Mouse (Mus musculus) heart, adult 8-10 months (tissue): ENCODE measurements around the gene Krtap12-1. TPM values are rescaled to one million over a fixed set of nuclear protein-coding genes. Genes with fewer than 3 reads are reported as not detected.
"Not testable (repeated sequence)": the region's sequence is repeated elsewhere in the genome, so short reads cannot be mapped to it uniquely, and the experiment has no call there.

Source experiments
- DNase-seq: peaks from one replicate; pipeline ENCODE4 v3.0.0; 2022; ENCODE audit warnings: low spot score
- total RNA-seq, 4 experiments: library from RNA; stranded (reverse); gene quantifications; 2 replicates each; pipeline ENCODE4 v1.2.4; 2022

Gene Krtap12-1
- not detected for total RNA-seq

DNA sequence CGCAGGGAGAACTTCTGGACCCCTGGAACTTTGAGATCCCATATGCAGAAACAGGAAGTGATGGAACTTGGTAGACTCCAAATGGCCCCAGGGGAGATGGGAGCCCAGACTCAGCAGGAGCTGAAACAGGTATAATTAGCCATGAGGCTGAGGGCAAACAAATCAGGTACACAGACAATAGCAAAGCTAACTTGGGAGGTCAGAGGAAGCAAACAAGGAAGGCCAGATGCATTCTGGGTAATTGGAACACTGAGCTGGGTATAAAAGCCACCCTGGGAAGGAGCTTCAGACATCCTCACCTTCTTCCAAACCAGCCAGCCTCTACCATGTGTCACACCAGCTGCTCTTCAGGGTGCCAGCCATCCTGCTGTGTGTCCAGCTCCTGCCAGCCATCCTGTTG lies at the start of gene Krtap12-1:
Krtap12-1 (plus strand) TSS at position 301 of the 400 bp plus-strand sequence.
- not testable (repeated sequence) for DNase-seq

DNA sequence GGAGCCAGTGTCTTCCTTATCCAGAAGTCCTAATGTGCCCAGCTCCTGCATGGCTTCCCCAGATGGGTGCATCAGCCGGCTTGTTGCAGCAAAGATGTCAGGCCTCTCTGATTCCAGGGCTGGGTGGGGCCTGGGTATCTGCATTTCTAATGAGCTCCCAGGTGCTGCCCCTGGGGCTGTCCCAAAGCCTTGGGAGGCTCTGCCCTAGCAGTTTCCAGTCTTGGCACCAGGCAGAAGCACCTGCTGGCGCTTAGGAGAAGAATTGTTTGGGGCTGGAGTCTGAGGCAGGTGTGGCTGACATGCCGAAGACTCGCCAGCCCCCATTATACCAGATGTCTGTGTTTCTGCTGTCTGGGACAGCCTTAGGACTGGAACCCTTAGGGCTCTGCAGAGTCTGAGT lies 49.7 kb upstream of the Krtap12-1 start:
- no peak for DNase-seq

DNA sequence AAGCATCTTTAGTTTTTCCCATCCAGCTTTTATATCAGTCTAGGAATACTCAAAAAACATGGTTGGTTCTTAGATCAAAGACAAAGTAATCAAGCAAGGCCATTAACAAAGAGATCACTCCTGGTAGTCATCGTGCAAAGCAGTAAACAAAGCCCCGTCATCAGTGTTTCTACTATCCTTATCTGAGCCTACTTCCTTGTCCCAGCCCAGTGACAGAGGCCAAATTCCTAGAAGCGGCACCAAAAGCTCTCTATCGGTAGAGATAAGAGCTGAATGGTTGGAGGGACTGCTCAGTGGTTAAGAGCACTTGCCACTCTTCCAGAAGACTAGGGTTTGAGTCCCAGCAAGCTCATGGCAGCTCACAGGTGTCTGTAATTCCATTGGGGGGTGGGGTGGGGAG lies 48.9 kb upstream of the Krtap12-1 start:
- no peak for DNase-seq

- DNase-seq, result no peak
Observed at GRCm38 (mm10) chr10:77673765-77674164, 46.6 kb upstream of the Krtap12-1 start.

DNA sequence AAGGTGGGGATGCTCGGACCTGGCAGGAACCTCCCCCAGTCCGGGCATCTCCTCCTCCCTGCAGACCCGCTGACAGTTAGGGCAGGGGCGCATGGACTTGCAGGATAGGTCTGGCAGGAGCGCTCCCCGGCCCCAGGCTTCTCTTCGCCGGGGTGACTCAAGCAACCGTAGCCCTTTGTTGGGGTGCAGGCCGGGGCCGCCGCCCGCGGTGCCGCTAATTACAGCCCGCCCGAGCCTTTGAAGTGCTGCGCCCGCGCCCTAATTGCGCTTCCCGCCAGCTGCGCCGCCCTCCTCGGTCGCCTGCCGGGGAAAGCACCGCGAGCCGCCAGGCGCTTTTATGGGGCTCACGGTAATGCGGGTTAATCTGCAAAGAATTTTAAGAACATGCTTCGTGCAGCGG lies 42.8 kb upstream of the Krtap12-1 start:
- no peak for DNase-seq

- DNase-seq, result no peak
Observed at GRCm38 (mm10) chr10:77682994-77683393, 37.4 kb upstream of the Krtap12-1 start.

- DNase-seq, result no peak
Observed at GRCm38 (mm10) chr10:77684181-77684580, 36.2 kb upstream of the Krtap12-1 start.

- DNase-seq, result peak; percentile 15
Observed at GRCm38 (mm10) chr10:77685895-77686664, 34.3 kb upstream of the Krtap12-1 start, which contains the start of gene Tspear. TSS of gene Tspear (plus strand) at chr10:77686569.

DNA sequence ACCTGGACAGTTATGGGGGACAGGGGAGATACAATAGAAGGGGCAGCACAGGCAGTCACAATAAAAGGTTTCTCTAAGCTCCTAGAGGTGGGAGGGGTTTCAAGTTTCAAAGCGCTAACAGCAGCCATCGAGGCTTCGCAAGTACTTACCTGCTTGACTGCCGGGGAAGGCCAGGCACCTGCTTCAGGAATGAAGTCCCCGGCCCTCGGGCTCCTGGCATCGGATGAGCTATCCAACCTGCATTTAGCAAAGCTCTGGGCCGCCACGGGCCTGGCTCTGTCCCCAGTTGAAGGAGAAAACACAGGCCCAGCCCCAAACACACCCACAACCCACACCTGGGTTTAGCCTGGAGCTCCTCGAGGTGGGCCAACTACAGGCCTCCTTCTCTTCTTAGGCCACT lies 33.4 kb upstream of the Krtap12-1 start:
- DNase-seq, result no peak

DNA sequence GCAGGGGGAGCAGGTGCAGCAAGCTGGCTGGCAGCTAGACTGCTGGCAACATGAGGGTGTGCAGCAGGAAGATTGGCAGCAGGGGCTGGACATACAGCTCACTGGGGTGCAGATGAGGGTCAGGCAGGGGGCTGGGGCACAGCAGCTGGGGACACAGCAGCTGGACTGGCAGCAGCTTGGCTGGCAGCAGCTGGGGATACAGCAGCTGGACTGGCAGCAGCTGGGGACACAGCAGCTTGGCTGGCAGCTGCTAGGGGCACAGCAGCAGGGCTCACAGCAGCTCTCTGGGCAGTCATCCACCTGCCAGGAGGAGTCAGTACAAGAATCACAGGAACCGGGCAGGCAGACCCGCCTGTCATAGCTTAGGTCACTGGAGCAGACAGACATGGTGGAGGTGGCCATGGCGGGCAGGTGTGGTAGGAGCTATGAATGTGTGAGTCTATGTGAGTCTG lies 30.0 kb upstream of the Krtap12-1 start, which contains the start of gene Gm19402:
Gm19402 (minus strand) TSS at position 402 of the 452 bp plus-strand sequence.
- DNase-seq, result not testable (repeated sequence)

DNA sequence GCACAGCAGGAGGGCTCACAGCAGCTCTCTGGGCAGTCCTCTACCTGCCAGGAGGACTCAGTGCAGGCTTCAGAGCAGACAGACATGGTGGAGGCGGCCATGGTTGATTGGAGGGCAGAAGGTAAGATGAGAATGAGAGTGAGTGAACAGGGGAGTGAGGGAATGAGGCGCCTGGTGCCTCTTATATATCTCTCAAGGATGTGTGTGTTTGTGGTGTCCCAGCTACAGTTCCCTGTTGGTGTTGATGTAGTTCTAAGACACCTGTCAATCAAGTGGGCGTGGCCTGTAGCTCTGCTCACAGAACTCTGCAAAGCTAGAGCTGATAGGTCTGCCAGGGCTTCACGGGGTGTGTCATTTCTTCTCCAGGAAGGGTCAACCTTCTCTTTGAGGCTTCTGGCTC lies 23.3 kb upstream of the Krtap12-1 start, which contains the start of gene Gm9508:
Gm9508 (minus strand) TSS at position 101 of the 400 bp plus-strand sequence.
- no peak for DNase-seq

DNA sequence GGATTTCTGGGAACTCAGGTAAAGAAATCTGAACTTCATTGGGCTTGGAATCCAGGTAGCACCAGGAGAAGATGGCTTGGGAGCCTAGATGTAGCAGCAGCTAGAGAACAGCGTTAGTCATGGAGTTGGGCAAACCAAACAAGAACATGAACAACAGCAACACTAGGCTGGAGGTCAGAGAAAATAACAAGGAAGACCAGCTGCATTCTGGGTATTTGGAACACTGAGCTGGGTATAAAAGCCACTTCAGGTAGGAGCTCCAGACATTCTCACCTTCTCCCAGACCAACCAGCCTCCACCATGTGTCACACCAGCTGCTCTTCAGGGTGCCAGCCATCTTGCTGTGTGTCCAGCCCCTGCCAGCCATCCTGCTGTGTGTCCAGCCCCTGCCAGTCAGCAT lies 14.1 kb upstream of the Krtap12-1 start, which contains the start of gene Gm10272:
Gm10272 (plus strand) TSS at position 301 of the 400 bp plus-strand sequence.
- DNase-seq, result no peak

- no peak for DNase-seq
Observed at GRCm38 (mm10) chr10:77709831-77710230, 10.6 kb upstream of the Krtap12-1 start.

- not testable (repeated sequence) for DNase-seq
Observed at GRCm38 (mm10) chr10:77711157-77711556, 9.2 kb upstream of the Krtap12-1 start, which contains the start of gene Gm10024. TSS of gene Gm10024 (plus strand) at chr10:77711457.

DNA sequence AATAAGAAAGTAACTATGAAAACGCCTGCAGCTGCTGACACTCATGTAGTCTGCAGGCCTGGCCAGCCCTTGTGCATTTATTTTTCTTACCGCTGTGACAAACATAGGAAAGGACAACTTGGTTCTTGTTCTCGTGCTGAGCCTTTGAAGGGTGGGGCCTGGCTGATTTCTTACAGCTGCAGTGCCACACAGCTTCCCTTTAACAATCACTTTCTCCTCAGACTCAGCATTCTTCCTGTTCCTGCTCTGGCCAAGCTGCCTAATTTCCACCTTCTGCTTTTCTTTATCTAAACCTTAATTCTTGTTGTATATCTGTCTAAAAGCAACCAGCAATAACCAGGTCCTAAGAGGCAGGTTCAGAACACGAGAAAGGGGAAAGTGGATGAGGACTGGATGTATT lies 6.7 kb upstream of the Krtap12-1 start:
- DNase-seq, result no peak

DNA sequence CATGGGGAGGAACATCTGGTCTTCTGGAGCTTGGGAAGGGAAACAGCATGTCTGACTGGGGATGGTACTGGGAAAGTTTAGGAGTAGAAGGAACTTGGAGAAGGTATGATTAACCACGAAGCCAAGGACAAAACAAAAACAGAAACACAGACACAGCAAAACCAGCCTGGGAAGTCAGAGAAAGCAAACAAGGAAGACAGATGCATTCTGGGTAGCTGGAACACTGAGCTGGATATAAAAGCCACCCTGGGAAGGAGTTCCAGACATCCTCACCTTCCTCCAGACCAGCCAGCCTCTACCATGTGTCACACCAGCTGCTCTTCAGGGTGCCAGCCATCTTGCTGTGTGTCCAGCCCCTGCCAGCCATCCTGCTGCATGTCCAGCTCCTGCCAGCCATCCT lies 4.9 kb upstream of the Krtap12-1 start, which contains the start of gene Gm10142:
Gm10142 (plus strand) TSS at position 301 of the 400 bp plus-strand sequence.
- DNase-seq, result no peak

- no peak for DNase-seq
Observed at GRCm38 (mm10) chr10:77724855-77725254, 4.5 kb downstream of the Krtap12-1 start.

DNA sequence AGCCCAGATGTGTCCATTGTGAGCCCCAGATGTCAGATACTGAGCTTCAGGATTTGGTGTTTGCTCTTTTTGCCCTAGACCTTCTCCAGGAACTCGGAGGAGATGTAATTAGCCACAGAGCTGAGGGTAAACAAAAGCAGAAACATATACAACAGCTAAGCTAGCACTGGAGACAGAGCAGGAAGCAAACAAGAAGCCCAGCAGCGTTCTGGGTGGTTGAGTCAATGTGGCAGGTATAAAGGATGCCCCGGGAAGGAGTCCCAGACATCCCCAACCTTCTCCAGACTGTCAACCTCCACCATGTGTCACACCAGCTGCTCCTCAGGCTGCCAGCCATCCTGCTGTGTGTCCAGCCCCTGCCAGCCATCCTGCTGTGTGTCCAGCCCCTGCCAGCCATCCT lies 5.8 kb downstream of the Krtap12-1 start, which contains the start of gene Gm10100:
Gm10100 (plus strand) TSS at position 301 of the 400 bp plus-strand sequence.
- no peak for DNase-seq

GRCm38 (mm10) chr10:77728280-77728679 lies 7.9 kb downstream of the Krtap12-1 start:
- DNase-seq, result no peak

DNA sequence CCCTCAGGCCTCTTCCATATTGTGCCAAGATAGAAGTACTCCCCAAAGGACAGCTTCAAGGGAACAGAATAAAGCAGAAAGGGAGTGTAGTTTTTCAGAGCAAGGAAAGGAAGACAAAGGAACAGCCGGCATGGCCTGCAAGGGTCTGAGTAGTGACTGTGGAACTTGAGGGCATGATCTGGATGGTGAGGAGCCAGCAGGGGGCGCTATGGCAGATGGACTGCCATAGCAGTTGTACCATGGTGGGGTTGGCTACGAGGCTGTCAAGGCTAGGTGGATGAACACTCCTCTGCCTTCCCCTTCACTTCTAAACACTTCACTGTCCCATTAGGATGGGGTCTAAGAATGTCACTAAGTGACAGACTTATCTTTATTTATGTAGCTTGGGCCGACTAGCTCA lies 8.8 kb downstream of the Krtap12-1 start:
- DNase-seq, result no peak

DNA sequence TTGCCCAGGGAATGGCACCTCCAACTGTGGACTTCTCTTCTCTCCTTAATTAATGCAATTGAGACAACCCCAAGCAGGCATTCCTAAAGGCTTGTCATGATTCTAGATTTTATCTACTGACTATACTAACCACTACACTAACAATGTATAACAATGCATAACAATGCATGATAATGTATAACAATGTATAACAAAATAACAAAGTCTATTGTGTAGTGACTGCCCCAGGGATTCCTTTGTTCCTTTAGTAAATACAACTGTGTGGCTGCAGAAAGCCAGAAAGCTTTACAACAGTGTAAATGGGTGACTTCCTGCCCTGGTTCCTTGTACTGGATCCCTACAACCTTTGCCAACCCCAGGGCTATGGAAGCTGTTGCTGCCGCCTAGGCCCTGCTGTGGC lies 15.5 kb downstream of the Krtap12-1 start:
- no peak for DNase-seq

- DNase-seq, result no peak
Observed at GRCm38 (mm10) chr10:77738929-77739328, 18.5 kb downstream of the Krtap12-1 start.
